Mouse (Mus musculus): ENCODE measurements at regions not wholly inside any gene's neighbourhood (a gene's known extent, or its start where the extent isn't known, plus 50 kb on each side); places are given as distances from the start of the nearest gene placed in this dataset.

- no peak for DNase-seq (ENCODE audit: low spot score in 2 of 2)
Observed at GRCm38 (mm10) chr4:29133404-29134307, 320.7 kb downstream of the Epha7 start.

DNA sequence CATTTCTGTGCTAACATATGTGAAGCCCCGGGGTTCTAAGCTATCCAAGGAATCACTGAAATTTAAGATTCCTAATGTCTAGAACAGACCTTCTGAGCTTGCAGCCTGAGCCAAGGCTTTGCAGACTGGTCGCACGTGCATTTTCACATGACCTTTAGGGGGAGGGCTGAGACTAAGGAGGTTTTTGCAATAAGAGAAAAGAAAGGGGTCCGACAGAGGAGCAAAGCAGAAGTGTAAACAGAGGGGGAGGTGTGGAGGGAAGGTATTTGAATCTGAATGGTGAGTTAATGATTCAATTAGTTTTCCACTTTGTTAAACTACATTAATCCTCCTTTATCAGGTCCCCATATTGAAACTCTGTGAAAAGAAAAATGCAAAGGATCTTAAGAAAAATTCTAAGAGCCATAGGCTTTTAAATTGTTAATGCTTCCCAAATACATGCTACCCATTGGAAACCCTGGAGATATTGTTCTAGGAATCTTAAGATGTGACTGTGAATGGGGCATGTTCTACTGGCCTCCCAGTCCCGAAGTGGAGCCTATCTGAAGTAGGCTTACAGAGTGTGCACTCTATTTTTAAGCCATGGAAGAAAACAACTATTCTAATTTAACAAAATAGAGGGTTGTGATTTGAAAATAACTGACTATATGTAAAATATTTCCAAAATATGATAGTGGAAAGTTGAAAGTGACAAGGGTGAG is 322.9 kb downstream of the Epha7 start:
- no peak for DNase-seq (ENCODE audit: low spot score in 2 of 2)

DNA sequence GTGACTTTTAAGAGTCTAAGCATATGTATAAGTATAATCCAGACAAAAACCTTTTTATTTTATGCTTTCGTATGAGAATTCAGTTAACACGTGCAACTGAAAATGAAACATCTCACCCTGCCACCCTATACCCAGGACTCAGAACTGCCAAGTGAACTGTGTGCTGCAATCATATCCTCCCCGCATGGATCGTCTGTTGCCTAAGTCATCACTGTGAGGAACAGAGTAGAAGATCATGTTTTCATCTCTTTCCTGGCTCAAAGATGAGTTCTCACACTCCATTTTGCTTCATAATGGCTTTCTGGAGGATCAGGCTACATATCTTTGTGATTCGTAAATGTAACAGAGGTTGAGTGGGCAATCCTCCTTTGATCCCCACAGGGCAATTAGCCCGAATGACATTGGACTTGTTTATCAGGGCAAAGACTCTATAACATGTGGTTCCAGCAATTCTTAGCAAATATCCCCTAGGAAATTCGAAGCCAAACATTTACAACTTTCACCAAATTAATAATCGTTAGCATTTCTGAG is 325.9 kb downstream of the Epha7 start:
- DNase-seq (ENCODE audit: low spot score in 2 of 2) = no peak

DNA sequence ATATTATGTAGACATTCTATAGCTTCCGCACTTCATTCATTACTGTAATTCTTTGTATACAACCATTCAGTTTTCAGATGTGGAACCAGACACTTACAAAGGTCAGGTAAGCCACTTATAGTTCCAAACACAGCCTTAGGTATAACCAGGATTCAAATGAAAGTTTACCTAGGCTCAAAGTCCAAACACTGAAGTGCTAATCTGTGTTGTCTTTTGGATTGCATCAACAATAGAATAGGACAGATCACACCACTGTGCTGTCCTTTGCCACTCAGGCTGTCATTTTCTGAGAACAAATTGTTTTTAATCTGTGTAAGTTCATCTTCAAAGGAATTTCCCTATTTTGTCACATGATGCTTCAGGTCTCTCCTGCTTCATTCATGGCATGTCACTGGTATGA is 330.5 kb downstream of the Epha7 start:
- DNase-seq (ENCODE audit: low spot score in 2 of 2) = no peak

DNA sequence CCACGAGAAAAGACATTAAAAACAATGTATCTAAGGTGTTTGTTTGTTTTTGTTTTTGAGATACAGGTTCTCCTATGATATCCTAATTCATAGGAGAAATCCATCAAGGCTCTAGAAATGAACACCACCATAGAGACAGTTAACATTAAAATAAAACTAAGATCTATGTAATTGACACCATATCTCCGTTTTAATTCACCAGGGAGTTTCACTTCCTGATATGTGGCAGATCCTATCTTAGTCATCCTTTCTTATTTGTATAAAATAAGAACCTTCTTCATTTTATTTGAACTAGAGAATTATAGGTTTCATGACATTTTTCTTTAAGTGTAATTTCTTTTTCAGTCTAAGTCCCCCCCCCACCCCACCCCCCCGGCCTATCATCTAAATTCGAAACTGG is 332.3 kb downstream of the Epha7 start:
- DNase-seq (ENCODE audit: low spot score in 2 of 2) = no peak

DNA sequence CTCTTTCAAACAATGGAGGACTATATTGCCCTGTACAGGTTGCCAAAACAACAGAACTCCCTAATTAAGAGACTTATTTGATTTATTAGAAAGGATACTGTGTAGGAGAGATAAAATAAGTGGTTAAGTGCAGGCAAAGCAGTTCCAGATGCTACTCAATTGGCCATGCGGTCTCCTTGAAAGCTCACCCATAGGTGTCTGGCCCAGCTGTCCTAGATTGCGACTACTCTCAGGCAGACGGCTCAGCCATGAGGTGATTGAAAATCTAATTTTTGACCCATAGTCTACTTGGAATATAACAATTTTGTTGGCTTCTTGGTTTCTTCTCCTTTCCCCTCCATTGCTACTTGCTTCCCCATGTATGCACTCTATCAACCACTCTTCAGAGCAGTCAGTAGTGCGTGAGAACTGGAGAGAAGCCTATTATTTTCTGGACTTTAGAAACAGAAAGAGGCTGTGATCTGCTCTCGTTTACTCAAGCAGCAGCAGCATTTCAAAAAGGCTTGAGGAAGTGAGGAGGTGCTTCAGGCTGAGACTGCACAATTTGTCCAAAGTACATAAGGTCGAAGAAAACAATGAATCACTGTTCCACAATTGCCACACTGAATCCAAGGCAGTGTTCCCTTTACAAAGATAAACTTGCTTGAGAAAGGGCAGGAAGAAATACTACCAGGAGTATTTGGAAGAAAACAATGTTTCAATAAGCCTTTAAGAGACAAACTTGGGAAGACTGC is 339.4 kb downstream of the Epha7 start:
- DNase-seq (ENCODE audit: low spot score in 2 of 2) = no peak

DNA sequence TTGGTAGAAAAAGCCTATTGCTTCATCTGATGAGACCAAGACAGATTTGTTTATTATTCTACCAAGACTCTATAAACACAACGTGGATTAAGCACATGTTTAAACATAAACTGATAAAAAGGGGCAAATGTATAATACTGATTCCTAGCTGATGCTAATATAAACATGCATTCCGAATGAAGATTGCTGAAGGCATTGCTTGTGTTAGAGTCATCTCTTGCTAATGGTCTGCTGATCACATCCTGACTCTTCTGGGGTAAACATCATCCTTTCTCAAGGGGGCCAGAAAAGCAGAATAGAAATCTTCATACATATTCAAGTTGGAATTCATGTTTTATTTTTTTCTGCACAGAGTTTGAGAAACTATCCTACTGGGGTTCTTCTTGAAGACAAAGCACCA is 369.6 kb downstream of the Epha7 start:
- no peak for DNase-seq (ENCODE audit: low spot score in 2 of 2)

- no peak for DNase-seq (ENCODE audit: low spot score in 2 of 2)
Observed at GRCm38 (mm10) chr4:29183411-29183810, 370.5 kb downstream of the Epha7 start.

GRCm38 (mm10) chr4:29183818-29184217 is 370.9 kb downstream of the Epha7 start:
- DNase-seq (ENCODE audit: low spot score in 2 of 2) = no peak

- DNase-seq (ENCODE audit: low spot score in 2 of 2) = no peak
Observed at GRCm38 (mm10) chr4:29200976-29201375, 388.0 kb downstream of the Epha7 start.

All from left cerebral cortex, adult 9 months (tissue).